Mouse (Mus musculus) forebrain, embryonic 14.5 days (tissue): Measurements from ENCODE around the gene Rps27l. TPM values are rescaled to one million over a fixed set of nuclear protein-coding genes. Genes with fewer than 3 reads are reported as not detected.
"Not testable (repeated sequence)": the region's sequence is repeated elsewhere in the genome, so short reads cannot be mapped to it uniquely, and the experiment has no call there.

Experiments used
- ATAC-seq: fragments of 200-750 bp; cut with Nextera tagmentation; 2 replicates; pipeline ENCODE4 v1.8.0; 2017; ENCODE audit warnings: mild to moderate bottlenecking, moderate library complexity
- DNase-seq: peaks from one replicate; pipeline ENCODE4 v3.0.0-alpha.2; 2015; ENCODE audit warnings: low spot score
- H3K27ac ChIP-seq: fragments of 300-500 bp; sonication (generic); 2 replicates; pipeline ENCODE4 v1.5.1; 2014; ENCODE audit warnings: low read depth, mild to moderate bottlenecking, control low read depth, low read length, moderate library complexity
- H3K27me3 ChIP-seq: fragments of 300-500 bp; sonication (generic); replicated peaks from 2 replicates; pipeline ENCODE4 v1.6.1; 2014; ENCODE audit warnings: low read length, control low read depth, mixed read lengths; ENCODE audit not compliant: control insufficient read depth, insufficient read depth
- H3K36me3 ChIP-seq: fragments of 300-500 bp; sonication (generic); 2 replicates; pipeline ENCODE4 v1.6.1; 2014; ENCODE audit warnings: low read length, control low read depth; ENCODE audit not compliant: control insufficient read depth, insufficient read depth
- H3K4me1 ChIP-seq: fragments of 300-500 bp; sonication (generic); 2 replicates; pipeline ENCODE4 v1.6.1; 2014; ENCODE audit warnings: antibody characterized with exemption, low read length, control low read depth; ENCODE audit not compliant: control insufficient read depth, insufficient read depth
- H3K4me2 ChIP-seq: fragments of 300-500 bp; sonication (generic); 2 replicates; pipeline ENCODE4 v1.6.1; 2014; ENCODE audit warnings: mild to moderate bottlenecking, control low read depth, low read length
- H3K4me3 ChIP-seq: fragments of 300-500 bp; sonication (generic); 2 replicates; pipeline ENCODE4 v1.5.1; 2014; ENCODE audit warnings: low read depth, low read length, control low read depth
- H3K9ac ChIP-seq: fragments of 300-500 bp; sonication (generic); 2 replicates; pipeline ENCODE4 v1.6.1; 2014; ENCODE audit warnings: mild to moderate bottlenecking, low read length, control low read depth, moderate library complexity
- H3K9me3 ChIP-seq: fragments of 300-500 bp; sonication (generic); replicated peaks from 2 replicates; pipeline ENCODE4 v1.6.1; 2016; ENCODE audit warnings: low read length, control low read depth, mixed read lengths; ENCODE audit not compliant: control insufficient read depth
- WGBS: fragments of 180-500 bp; shearing (Covaris S2); extraction: QIAGEN DNeasy Blood & Tissue Kit; methylation state at CpG from one replicate; pipeline ENCODE4 v1.1.7; 2014; 5-methylcytosine and 5-hydroxymethylcytosine counted together
- polyA plus RNA-seq: library from polyadenylated mRNA; unstranded; fragments of >200 nt; fragmentation: Nextera tagmentation; extraction: Ambion mirVana; gene quantifications from 2 replicates; pipeline ENCODE4 v1.2.1, GENCODE M21; 2014

The Rps27l gene
- polyA plus RNA-seq, 1 experiment from 2014 or later = 434 TPM

DNA sequence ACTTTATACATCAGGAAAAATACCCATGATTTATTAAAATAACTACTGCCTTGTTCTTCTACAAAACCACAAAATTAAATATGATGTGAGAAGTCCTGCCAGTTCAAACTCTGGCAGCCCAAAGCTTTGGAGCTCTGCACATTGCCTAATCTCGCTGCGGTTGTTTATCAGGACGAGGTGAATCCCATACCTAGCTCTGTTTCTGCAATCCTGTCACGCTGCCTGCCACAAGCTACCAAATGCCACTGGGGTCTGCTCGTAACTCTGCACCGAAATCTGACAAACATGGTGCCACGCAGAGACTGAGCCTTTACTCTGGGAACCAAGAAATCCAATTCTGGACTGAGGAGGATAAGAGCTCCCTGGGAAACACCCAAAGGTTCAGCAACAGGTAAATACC is 36.0 kb upstream of the Rps27l start:
- Histone ChIP-seq H3K4me2 (no peak overlapping the region), H3K9me3 (no peaks in the 10 kb centered on the region), H3K27me3 (no peaks in the 10 kb centered on the region), H3K4me3 (no peak overlapping the region), H3K4me1 (peaks cover 34% of the 10 kb centered on the region), H3K36me3 (0 out of 2 replicates have a peak, but pooled peaks cover under 1% of the 10 kb centered on the region), H3K27ac (no peak overlapping the region), H3K9ac (no peak overlapping the region)
- ATAC-seq (no peak), DNase-seq (no peak)
- WGBS = 90% methylated on average over 7 of the region's 7 CpGs

DNA sequence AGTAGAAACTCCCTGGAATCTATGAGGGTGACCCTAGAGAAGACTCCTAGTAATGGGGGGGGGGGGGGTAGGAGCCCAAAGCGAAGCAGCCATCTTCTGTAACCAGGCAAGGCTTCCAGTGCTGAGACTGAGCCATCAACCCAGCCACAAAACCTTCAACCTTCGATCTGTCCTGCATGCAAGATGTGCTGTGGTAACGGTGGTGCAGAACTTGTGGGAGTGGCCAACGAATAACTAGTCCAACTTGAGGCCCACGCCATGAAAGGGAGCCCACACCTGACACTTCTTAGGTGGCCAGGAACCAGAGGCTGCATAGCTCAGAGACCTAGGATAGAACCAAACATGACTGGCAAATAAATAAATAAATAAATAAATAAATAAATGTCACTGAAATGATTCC is 35.2 kb upstream of the Rps27l start:
- Histone ChIP-seq H3K27me3 (no peaks in the 10 kb centered on the region), H3K9ac (no peak overlapping the region), H3K4me3 (no peak overlapping the region), H3K4me1 (peaks cover 34% of the 10 kb centered on the region), H3K9me3 (no peaks in the 10 kb centered on the region), H3K36me3 (0 out of 2 replicates have a peak, but pooled peaks cover 3% of the 10 kb centered on the region), H3K27ac (no peak overlapping the region), H3K4me2 (no peak overlapping the region)
- DNase-seq (no peak), ATAC-seq (no peak)
- 90% methylated on average over 4 of the region's 5 CpGs for WGBS

DNA sequence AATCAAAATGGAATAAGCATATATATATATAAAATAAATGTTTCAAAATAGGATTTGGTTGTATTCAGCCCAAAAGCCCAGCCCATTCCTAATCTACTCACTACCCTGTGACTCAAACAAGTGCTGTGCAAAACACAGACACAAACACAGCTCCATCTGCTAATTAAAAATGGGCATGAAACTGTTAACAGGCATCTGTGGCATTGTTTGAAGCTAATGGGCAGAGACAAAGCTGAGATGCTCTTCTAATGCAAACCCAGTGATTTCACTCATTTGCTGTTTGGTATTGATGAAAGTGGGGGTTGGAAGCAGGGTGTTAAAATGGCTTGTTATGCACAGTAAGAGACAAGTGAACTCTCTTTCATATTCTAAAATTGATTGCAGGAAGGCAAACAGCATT is 33.6 kb upstream of the Rps27l start:
- Histone ChIP-seq H3K4me1 (peaks cover 28% of the 10 kb centered on the region), H3K27ac (peak overlapping the region; percentile 73), H3K4me3 (no peak overlapping the region), H3K36me3 (0 out of 2 replicates have a peak, but pooled peaks cover 7% of the 10 kb centered on the region), H3K9me3 (no peaks in the 10 kb centered on the region), H3K4me2 (peak overlapping the region; percentile 2; the same call in 1 of the 2 replicates), H3K27me3 (no peaks in the 10 kb centered on the region), H3K9ac (no peak overlapping the region)
- DNase-seq = peak; percentile 87
- peak; percentile 82 for ATAC-seq

DNA sequence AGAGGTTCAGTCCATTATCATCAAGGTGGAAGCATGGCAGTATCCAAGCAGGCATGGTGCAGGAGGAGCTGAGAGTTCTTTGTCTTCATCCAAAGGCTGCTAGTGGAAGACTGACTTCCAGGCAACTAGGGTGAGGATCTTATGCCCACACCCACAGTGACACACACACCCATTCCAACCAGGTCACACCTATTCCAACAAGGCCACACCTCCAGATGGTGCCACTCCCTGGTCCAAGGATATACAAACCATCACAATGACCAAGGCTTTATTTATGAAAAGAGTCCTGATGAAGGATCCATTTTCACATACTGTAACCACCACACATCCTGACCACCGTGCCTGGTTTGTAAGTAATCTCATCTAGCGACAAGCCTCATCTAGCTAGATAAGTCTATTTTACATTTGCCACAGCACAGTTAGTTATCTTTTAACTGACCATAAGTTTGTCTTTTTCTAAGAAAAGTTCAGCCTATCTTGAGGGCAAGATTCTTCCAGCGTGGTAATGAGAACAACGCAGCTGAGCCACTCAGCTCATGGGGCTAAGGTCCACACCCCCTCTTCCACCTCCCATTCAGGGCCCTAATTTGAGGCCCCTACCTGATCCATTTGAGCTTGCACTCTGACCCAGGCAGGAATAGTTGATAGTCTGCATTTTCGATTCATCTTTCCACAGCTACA is 32.5 kb upstream of the Rps27l start:
- 95% methylated on average over 5 of the region's 5 CpGs for WGBS
- Histone ChIP-seq H3K27ac (peak overlapping the region; percentile 73), H3K4me1 (peaks cover 37% of the 10 kb centered on the region)
- H3K27me3 ChIP-seq, H3K9ac ChIP-seq, H3K36me3 ChIP-seq, DNase-seq, ATAC-seq, H3K4me2 ChIP-seq, H3K4me3 ChIP-seq, H3K9me3 ChIP-seq: not testable (repeated sequence)

DNA sequence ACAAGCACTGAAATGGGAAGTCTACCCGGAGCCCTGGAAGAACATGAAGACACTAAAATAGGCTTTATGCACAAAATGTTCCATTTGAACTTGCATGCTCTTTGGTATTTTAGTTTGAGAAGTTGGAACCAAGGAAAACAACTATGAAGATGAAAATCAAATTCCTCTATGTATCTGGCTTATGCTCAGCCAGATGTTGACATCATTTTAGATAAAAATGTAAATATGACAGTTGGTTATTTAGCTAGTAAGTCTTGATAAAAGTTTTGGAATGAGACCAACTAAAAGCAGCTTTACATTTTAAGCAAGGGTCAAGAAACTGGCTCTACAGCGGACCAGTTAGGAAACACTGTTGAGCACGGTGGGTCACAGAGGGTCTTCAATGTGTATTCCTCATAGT is 31.3 kb upstream of the Rps27l start:
- H3K4me1 ChIP-seq = peaks cover 38% of the 10 kb centered on the region
- WGBS = 97% methylated on average over 3 of the region's 3 CpGs
- H3K9ac ChIP-seq = no peak overlapping the region
- DNase-seq (no peak), ATAC-seq (no peak)
- no peaks in the 10 kb centered on the region for H3K27me3 ChIP-seq
- no peak overlapping the region for H3K4me2 ChIP-seq
- H3K4me3 ChIP-seq = no peak overlapping the region
- H3K36me3 ChIP-seq = 0 out of 2 replicates have a peak, but pooled peaks cover 8% of the 10 kb centered on the region
- H3K9me3 ChIP-seq = no peaks in the 10 kb centered on the region
- no peak overlapping the region for H3K27ac ChIP-seq

DNA sequence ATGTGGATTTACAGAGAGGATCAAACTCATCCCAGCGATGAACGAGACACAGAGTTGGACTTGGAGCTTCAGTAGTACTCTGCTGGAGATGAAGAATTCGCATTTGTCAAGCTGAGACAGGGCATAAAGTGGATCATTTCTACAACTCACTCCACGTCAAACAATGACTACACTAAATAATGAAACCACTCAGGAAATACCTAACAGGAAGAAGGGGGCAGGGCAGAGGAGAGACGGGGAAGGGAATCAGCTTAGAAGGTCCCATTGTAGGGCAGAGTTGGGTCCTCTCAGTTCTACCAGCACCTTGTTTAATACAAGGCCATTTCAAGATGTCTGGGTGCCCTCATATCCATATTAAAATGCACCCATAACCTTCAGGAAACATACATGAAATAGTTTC is 30.5 kb upstream of the Rps27l start:
- WGBS = 87% methylated on average over 5 of the region's 5 CpGs
- DNase-seq (no peak), ATAC-seq (no peak)
- no peak overlapping the region for H3K4me3 ChIP-seq
- H3K27ac ChIP-seq = no peak overlapping the region
- H3K27me3 ChIP-seq = no peaks in the 10 kb centered on the region
- no peak overlapping the region for H3K4me2 ChIP-seq
- H3K9me3 ChIP-seq = no peaks in the 10 kb centered on the region
- H3K4me1 ChIP-seq = peaks cover 38% of the 10 kb centered on the region
- no peak overlapping the region for H3K9ac ChIP-seq
- 0 out of 2 replicates have a peak, but pooled peaks cover 8% of the 10 kb centered on the region for H3K36me3 ChIP-seq

DNA sequence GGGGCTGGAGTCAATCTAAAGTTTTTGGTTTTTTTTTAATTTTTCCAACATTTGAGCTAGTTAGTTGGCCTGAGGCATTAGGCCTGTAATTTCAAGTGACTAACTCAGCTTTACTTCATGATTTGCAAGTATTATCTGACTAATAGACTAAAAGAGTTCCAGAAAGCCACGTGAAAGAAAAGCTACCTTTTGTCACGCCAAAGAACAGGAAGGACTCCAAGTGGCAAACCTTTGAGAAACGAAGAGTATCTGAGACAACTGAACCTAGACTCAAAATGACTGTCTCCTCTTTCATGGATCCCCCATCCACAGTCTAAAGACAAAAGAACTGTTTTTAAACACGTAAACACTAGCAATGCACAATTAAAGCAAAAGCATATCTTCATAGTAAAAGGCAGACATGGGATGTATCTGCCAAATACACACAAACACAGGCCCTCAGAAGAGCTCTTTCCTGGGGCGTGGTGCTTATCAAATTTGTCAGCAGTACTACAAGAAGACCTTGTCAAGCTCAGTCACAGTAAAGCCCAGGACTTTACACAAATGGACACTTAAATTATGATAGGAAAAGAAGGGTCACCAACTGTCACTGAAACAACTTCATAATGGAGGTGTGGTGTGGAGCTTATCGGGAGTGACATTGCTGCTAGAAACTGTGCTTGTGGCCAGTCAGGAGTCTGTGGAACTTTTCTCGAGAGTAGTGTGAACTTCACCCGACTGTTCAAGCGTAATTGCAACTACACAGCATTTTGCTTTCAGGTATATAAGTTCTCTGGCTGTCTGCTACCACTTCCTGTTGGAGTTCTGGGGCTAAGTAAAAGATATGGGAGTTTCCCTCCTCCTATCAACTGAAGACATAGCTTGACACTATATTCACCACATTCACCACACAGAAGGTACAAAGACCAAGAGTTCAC is 29.8 kb upstream of the Rps27l start:
- no peak for ATAC-seq
- H3K36me3 ChIP-seq = 0 out of 2 replicates have a peak, but pooled peaks cover 8% of the 10 kb centered on the region
- H3K27ac ChIP-seq = no peak overlapping the region
- no peak for DNase-seq
- WGBS = 92% methylated on average over 9 of the region's 9 CpGs
- H3K9ac ChIP-seq = no peak overlapping the region
- no peaks in the 10 kb centered on the region for H3K27me3 ChIP-seq
- no peak overlapping the region for H3K4me2 ChIP-seq
- peaks cover 42% of the 10 kb centered on the region for H3K4me1 ChIP-seq
- H3K9me3 ChIP-seq = no peaks in the 10 kb centered on the region
- no peak overlapping the region for H3K4me3 ChIP-seq

DNA sequence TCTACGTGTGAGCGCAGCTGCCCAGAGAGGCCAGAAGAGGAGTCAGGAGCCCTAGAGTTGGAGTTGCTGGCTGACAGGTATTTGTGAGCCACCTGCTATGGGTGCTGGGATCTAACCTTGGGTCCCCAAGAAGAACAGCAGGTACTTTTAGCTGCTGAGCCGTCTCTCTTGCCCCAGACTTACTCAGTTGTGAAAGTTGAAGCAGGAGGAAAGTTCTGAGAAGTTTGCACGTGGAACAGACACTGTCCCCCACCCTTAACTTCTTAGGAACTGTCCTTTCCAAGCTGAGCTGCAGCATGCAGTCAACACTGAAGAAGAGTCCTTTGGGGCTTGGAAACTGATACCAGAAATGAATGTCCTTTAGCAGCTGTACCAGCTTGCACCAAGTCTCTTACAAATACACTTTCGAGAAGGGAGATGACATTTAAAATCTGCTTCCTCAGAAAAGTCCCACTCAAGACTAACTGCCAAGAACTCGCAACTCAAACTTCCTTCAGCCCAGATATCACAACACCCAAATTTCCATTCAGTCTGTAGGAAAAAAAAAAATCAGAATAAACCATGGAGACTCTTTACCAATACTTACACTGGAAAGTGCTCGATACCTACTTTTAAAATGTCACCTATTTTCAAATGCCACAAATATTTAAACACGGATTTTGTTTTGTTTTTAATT is 28.5 kb upstream of the Rps27l start:
- no peak overlapping the region for H3K4me3 ChIP-seq
- 94% methylated on average over 8 of the region's 8 CpGs for WGBS
- H3K27me3 ChIP-seq = no peaks in the 10 kb centered on the region
- H3K9me3 ChIP-seq = no peaks in the 10 kb centered on the region
- H3K9ac ChIP-seq = no peak overlapping the region
- no peak overlapping the region for H3K27ac ChIP-seq
- DNase-seq (no peak), ATAC-seq (no peak)
- peaks cover 32% of the 10 kb centered on the region for H3K4me1 ChIP-seq
- 0 out of 2 replicates have a peak, but pooled peaks cover 8% of the 10 kb centered on the region for H3K36me3 ChIP-seq
- H3K4me2 ChIP-seq = 0 out of 2 replicates have a peak overlapping the region, but pooled peaks have one; percentile 69
